8 mouse cellular contexts compared by ENCODE assay signal in the genomic region with DNA sequence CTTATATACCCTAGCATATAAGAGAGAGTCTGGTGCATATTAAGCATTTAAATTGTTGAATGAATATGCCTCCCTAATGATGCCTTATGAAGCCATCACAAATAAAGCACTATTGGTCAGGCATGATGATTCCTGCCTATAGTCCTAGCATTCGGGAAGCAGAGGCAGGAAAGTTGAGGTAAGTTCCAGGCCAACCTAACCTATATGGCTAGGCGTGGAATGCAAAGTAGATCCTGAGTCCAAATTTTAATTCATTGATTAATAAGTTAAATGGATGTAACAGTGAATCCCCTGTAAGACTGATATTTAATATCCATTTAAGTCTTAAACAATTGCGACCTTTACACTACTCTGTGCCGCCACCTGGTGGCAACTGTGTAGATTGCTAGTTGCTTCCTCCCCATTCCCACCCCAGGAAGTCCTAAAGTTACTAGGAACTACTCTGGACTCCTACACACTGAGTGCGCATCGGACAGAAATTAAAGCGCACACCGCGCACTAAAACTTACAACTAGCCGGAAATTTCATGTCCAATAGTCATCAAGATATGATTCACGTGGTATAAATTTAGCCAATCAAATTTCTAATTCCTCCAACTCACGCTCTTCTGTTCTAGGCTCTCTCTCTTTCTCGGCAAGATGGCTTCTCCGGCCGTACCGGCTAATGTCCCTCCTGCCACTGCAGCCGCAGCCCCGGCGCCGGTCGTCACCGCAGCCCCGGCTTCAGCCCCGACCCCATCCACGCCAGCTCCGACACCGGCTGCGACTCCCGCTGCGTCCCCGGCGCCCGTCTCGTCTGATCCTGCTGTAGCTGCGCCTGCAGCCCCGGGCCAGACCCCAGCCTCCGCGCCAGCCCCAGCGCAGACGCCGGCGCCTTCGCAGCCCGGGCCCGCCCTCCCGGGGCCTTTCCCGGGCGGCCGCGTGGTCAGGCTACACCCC. TPM values are rescaled to one million over a fixed set of nuclear protein-coding genes. Genes with fewer than 3 reads are reported as not detected.
DNase-seq lines count a peak whose midpoint lies in the region; ATAC-seq lines count a peak whose summit lies in the region.

A gene (plus strand): TSS at position 624 of the 938 bp plus-strand sequence.

- peak; percentile 95 to 98 for DNase-seq in adrenal gland, adult (ENCODE audit: inconsistent age in 2 of 2, low spot score in 1 of 2)
- peak; percentile 98 for DNase-seq in embryo, embryonic 10.5 days (ENCODE audit: low spot score)
- peak; percentile 89 for DNase-seq in gastrocnemius, postnatal 14 days
- DNase-seq in left cerebral cortex, postnatal 10 days (ENCODE audit: extremely low spot score in 1 of 2, low spot score in 2 of 2), result peak; percentile 92 to 96
- DNase-seq in right cerebral cortex, postnatal 25 days, result peak; percentile 90
- peak; percentile 89 for DNase-seq in urinary bladder, postnatal 4 days (ENCODE audit: low spot score in 2 of 2)

- peak; percentile 96 for ATAC-seq in inflammation-experienced regulatory T-cells, adult 6 months
- peak; percentile 94 for ATAC-seq in megakaryocyte-erythroid progenitor cell, adult 5-6 weeks (replicated peaks; ENCODE audit: low FRiP score, low TSS enrichment, poor library complexity, severe bottlenecking)

- intact Hi-C loops in gastrocnemius, postnatal 14 days (cut with DNase I; ENCODE audit: low total_unique reads), result loop anchor here (10.0 kb wide), 1 partner anchor 119 kb away; no protein-coding TSS in a partner anchor
- intact Hi-C loops in left cerebral cortex, postnatal 10 days (cut with DNase I), result loop anchor here (2.0 to 10.0 kb wide), 3 partner anchors 119 to 1187 kb away; no protein-coding TSS in a partner anchor

RNA-seq across cellular contexts. Expression of the gene that starts here (rescaled TPM):
- total RNA-seq in gastrocnemius, postnatal 14 days (2021), result 100 to 1,000 TPM in 1 of 2 experiments, 10 to 100 TPM in 1; 98.1 to 105 TPM
- polyA plus RNA-seq in inflammation-experienced regulatory T-cells, adult 6 months (2017; shearing (Covaris generic)), result 10 to 100 TPM; 29.7 to 43.3 (median 34.1) TPM
- total RNA-seq in left cerebral cortex, postnatal 10 days (2021), result 100 to 1,000 TPM; 116 to 122 TPM
- total RNA-seq in megakaryocyte-erythroid progenitor cell, adult 5-6 weeks (2014; fragmentation: Nextera tagmentation), result 241 and 316 TPM in 2 replicates
- total RNA-seq in megakaryocyte-erythroid progenitor cell, adult 5-6 weeks (2017), result 53.5 and 112 TPM in 2 replicates

Comparison
In these comparisons a context has a peak if more than half of its experiments do, and no peak if none do; other contexts are left out.
1. Peak in every context shown above with its lines: DNase-seq and ATAC-seq.